Mouse (Mus musculus) liver, embryonic 18 days (tissue): Measurements from ENCODE around the gene Pole. TPM values are rescaled to one million over a fixed set of nuclear protein-coding genes. Genes with fewer than 3 reads are reported as not detected.

Source experiments
- polyA plus RNA-seq: library from polyadenylated mRNA; depleted of rRNA; stranded (reverse); fragments of >200 nt; gene quantifications from 2 replicates; pipeline ENCODE4 v1.2.3, GENCODE M21; 2012; rRNA removed

Gene Pole
- polyA plus RNA-seq = 7.8 and 7.9 TPM in 2 replicates

DNA sequence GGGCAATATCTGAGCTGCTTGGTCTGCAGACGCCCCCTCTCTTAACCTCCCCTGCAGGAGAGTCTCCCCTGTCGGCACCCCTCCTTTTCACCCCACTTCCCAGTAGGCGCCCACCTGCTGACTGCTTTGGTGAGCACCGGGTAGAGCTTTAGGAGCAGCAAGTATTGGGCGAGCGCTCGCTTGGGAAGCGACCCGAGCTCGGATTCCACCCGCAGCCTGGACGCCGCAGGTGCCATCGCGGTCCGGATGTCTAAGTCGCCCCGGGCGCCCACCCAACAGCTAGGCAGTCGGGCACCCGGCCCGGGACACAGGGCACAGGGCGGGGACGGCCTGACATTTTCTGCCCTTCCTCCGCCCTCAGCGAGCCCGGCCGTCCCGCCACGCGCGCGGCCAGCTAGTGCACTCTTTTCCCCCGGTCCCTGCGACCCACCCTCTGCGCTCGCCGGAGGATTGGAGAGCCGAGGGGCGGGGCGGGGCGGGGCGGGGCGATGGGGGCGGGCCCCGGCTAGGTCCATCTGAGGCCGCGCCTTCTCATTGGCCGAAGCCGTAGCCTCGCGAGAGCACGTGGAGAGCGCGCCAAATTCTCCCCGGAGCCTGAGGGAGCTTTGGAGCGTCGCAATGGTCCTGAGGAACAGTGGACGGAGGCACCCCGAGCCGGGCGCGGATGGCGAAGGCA, at the start of gene Pole, which contains the start of gene Pxmp2:
Gene Pole (plus strand): TSS at position 537 of the 676 bp plus-strand sequence.
Gene Pxmp2 (minus strand): TSS at position 417 of the 676 bp plus-strand sequence.

DNA sequence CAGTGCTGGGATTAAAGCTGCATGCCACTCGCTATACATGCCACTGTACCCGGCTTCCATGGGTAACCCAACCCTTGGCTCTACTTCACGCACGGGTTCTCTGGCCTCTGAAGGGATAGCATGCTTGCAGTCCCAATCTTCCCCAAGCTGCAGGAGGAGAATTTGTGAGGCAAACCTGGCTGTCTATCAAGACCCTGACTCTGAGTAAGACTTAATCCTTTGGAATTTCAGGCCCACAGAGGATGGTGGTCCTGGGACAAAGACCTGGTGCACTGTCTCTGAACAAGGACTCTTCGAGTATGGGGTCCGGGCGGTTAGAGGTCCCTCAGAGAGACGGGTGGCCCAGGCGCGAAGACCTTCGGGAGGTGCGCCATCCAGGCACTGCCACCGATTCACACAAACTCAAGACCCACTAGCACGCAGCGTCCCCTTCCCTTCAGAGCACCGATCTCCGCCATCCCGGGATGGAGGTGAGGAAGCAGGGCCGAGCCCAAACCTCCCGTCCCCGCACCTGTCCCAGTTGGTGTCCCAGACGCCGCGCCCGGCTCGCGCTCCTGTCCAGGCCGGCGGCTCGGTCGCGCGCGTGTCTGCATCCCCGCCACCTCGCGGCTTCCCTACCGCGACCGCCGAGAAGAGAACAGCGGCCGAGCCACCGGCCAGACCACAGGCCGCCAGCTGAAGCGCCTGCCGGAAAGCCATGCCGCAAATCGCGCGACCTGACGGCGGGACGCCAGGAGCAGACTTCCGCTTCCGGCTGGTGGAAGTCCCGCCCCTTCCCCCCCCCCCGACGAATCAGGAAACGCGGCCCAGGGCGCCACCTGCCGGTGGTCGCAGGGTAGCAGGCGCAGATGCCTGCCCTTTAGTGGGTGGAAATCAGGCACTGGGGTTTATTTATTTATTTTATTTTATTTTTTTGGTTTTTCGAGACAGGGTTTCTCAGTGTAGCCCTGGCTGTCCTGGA, 16.7 kb upstream of the Pole start, which contains the start of gene Pgam5:
Gene Pgam5 (minus strand): TSS at position 773 of the 961 bp plus-strand sequence.

GRCm38 (mm10) chr5:110342648-110343284, 56.7 kb downstream of the Pole start, which contains the start of gene P2rx2:
TSS of gene P2rx2 (minus strand) at chr5:110343212.

GRCm38 (mm10) chr5:110344524-110344923, 58.4 kb downstream of the Pole start, which contains the start of gene Lrcol1:
TSS of gene Lrcol1 (plus strand) at chr5:110344730.

Other genes with a start within 250 kb of the Pole start
- gene Gm17655, start 213.8 kb upstream of the Pole start, polyA plus RNA-seq = 0.66 and 0.79 TPM in 2 replicates
- gene Gm35315, start 191.9 kb upstream of the Pole start, polyA plus RNA-seq = 0.76 and 0.86 TPM in 2 replicates
- 0.06 and 0.07 TPM in 2 replicates for gene Plcxd1, start 186.3 kb upstream of the Pole start, polyA plus RNA-seq
- 21.1 and 24.2 TPM in 2 replicates for gene Gtpbp6, start 178.1 kb upstream of the Pole start, polyA plus RNA-seq
- 0.55 and 0.60 TPM in 2 replicates for gene Zfp605, start 176.2 kb upstream of the Pole start, polyA plus RNA-seq
- 13.6 TPM in 2 replicates for gene Chfr, start 150.5 kb upstream of the Pole start, polyA plus RNA-seq
- gene Golga3, start 109.6 kb upstream of the Pole start, polyA plus RNA-seq = 5.2 and 6.3 TPM in 2 replicates
- gene Ankle2, start 55.3 kb upstream of the Pole start, polyA plus RNA-seq = 5.3 and 5.4 TPM in 2 replicates
- 13.6 TPM in 2 replicates for gene Pgam5, start 16.4 kb upstream of the Pole start, polyA plus RNA-seq
- 31.9 and 32.3 TPM in 2 replicates for gene Pxmp2, start 120 bp upstream of the Pole start, polyA plus RNA-seq
- 0.13 and 0.16 TPM in 2 replicates for gene P2rx2, start 56.9 kb downstream of the Pole start, polyA plus RNA-seq
- gene Lrcol1, start 58.4 kb downstream of the Pole start, polyA plus RNA-seq = not detected in 2 replicates
- 7.4 and 8.3 TPM in 2 replicates for gene Fbrsl1, start 162.2 kb downstream of the Pole start, polyA plus RNA-seq